Mouse (Mus musculus) heart, adult 2 months (tissue): Measurements from ENCODE around the gene Tpt1. TPM values are rescaled to one million over a fixed set of nuclear protein-coding genes. Genes with fewer than 3 reads are reported as not detected.

ENCODE experiments used
- DNase-seq, 2 experiments: peaks; one replicate each; pipeline ENCODE4 v3.0.0; 2021
- H3K27ac ChIP-seq: fragments of 200-600 bp; 2 replicates; pipeline ENCODE4 v1.8.1; 2022
- H3K27me3 ChIP-seq: fragments of 200-500 bp; 2 replicates; pipeline ENCODE4 v1.6.1; 2012; ENCODE audit warnings: mild to moderate bottlenecking, low read length, inconsistent platforms, mixed read lengths; ENCODE audit not compliant: control insufficient read depth, insufficient read depth
- H3K36me3 ChIP-seq: fragments of 200-500 bp; 2 replicates; pipeline ENCODE4 v1.6.1; 2012; ENCODE audit warnings: low read length, inconsistent platforms; ENCODE audit not compliant: control insufficient read depth, insufficient read depth
- H3K4me1 ChIP-seq: fragments of 200-500 bp; 2 replicates; pipeline ENCODE4 v1.6.1; 2011; ENCODE audit warnings: low read length; ENCODE audit not compliant: control insufficient read depth, insufficient read depth
- H3K4me3 ChIP-seq: fragments of 200-600 bp; 2 replicates; pipeline ENCODE4 v1.8.1; 2022
- H3K79me2 ChIP-seq: fragments of 200-500 bp; replicated peaks from 2 replicates; pipeline ENCODE4 v1.6.1; 2012; ENCODE audit warnings: mild to moderate bottlenecking, inconsistent platforms, low read length, moderate library complexity, mixed read lengths; ENCODE audit not compliant: control insufficient read depth, insufficient read depth
- H3K9ac ChIP-seq: fragments of 200-500 bp; 2 replicates; pipeline ENCODE4 v1.6.1; 2012; ENCODE audit warnings: low read depth, mild to moderate bottlenecking, control low read depth, inconsistent platforms, low read length, mixed read lengths
- CTCF ChIP-seq: fragments of 200-600 bp; IDR thresholded peaks from 2 replicates; pipeline ENCODE4 v1.8.1; 2022; ENCODE audit warnings: antibody characterized with exemption, mild to moderate bottlenecking, moderate library complexity
- EP300 ChIP-seq: fragments of 200-500 bp; IDR thresholded peaks from 2 replicates; pipeline ENCODE4 v1.6.1; 2011; ENCODE audit warnings: low read depth, low read length, control low read depth; ENCODE audit not compliant: insufficient read depth
- POLR2A ChIP-seq: fragments of 200-500 bp; IDR thresholded peaks from 2 replicates; pipeline ENCODE4 v1.6.1; 2011; ENCODE audit warnings: mild to moderate bottlenecking, low read depth, low read length, control low read depth; ENCODE audit not compliant: insufficient read depth
- WGBS: fragments of 180-500 bp; shearing (Covaris S2); methylation state at CpG from one replicate; pipeline ENCODE4 v1.1.7; 2018; 5-methylcytosine and 5-hydroxymethylcytosine counted together
- intact Hi-C: fragments of 180-260 bp; cut with DNase I; formaldehyde crosslinking; loops from one replicate; pipeline ENCODE4 v1.15.1; 2025
- long read RNA-seq: library from polyadenylated mRNA; stranded (forward); transcript quantifications from one replicate; pipeline ENCODE4 v2.0.0, GENCODE M21; 2021
- polyA plus RNA-seq: library from polyadenylated mRNA; depleted of rRNA; stranded (reverse); fragments of >200 nt; gene quantifications from 2 replicates; pipeline ENCODE4 v1.2.3, GENCODE M21; 2012; rRNA removed
- total RNA-seq, 2 experiments: library from RNA; stranded (reverse); gene quantifications; 2 replicates each; pipeline ENCODE4 v1.2.3; 2021

Gene Tpt1
- total RNA-seq (1,000 to 10,000 TPM; 2,957 to 3,343 TPM), polyA plus RNA-seq (1,003 and 1,026 TPM in 2 replicates)
- long read RNA-seq, transcript Tpt1-201 (6 exons, 1,169 nt), result major isoform, 437 of 449 reads
- long read RNA-seq, partial matches to known transcripts, result 8 of 449 reads
- long read RNA-seq, other reads (novel, unspliced or antisense), result 4 of 449 reads

DNA sequence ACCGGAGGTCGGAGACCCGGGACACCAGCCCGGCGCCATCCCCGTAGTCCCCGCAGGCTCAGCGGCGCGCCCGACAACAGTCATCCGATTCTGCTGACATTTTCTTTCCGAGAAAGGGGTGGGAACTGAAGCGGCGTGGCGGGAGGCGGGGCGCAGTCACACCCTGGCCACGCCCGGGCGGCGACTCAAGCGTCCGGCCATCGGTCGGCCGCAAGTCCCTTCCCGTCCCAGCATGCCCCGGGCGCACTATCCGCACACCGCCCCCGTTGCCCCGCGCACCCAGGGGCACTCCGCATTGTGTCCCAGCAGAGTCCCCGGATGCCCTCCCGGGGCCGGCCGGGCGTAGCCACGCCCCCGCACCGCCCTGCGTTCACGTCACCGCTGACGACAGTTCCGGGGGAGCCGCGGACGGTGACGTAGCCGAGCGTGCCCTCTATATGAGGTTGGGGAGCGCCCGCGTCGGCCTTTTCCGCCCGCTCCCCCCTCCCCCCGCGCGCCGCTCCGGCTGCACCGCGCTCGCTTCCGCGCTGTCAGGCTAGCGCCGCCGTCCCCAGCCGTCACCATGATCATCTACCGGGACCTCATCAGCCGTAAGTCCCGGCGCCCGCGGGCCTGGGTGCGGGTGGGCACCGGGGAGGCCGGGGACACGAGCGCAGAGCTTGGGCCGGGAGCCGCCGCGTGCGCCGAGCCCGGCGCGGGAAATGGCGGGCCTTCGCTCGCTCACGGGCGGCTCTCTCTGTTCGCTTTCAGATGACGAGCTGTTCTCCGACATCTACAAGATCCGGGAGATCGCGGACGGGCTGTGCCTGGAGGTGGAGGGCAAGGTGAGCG, at the start of gene Tpt1:
Tpt1 (plus strand) TSS at position 227 of the 831 bp plus-strand sequence.
- H3K27me3 ChIP-seq, result no peaks in the 10 kb centered on the region
- DNase-seq, result peak; percentile 100
- H3K4me1 ChIP-seq, result peaks cover 6% of the 10 kb centered on the region
- under 1% methylated on average over 106 of the region's 108 CpGs for WGBS
- TF ChIP-seq EP300 (peak; percentile 65), CTCF (no peak), POLR2A (peak; percentile 75)
- peak within 1 kb of the TSS; percentile 94 for H3K9ac ChIP-seq
- intact Hi-C loops, result loop anchor here (1.0 kb wide), 2 partner anchors 10 to 18 kb away; no protein-coding TSS in a partner anchor
- H3K36me3 ChIP-seq, result peaks cover 32% of the 10 kb centered on the region
- H3K27ac ChIP-seq, result peak within 1 kb of the TSS; percentile 100
- no peaks in the 10 kb centered on the region for H3K79me2 ChIP-seq
- H3K4me3 ChIP-seq, result peak within 1 kb of the TSS; percentile 70

DNA sequence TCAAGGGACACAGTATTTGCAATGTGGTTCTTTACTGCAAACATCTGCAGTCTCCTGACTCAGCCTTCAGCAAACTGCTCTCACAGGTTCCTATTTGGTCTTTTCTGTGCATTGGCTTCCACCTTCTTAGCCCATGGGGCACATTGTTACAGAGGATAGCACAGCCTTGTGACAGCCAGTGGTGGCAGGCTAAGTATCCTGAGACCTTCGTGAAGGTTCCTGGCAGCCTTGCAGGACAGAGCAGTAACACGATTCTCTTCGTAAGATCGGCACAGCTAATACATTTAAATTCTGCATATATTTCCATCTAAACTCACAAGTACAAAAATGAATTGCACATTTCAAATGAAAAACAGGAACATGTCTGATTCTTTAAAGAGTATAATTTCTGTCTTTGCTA, 49.0 kb upstream of the Tpt1 start:
- intact Hi-C loops, result no loop called here
- no peak overlapping the region for H3K4me3 ChIP-seq
- WGBS, result 85% methylated on average over 4 of the region's 4 CpGs

DNA sequence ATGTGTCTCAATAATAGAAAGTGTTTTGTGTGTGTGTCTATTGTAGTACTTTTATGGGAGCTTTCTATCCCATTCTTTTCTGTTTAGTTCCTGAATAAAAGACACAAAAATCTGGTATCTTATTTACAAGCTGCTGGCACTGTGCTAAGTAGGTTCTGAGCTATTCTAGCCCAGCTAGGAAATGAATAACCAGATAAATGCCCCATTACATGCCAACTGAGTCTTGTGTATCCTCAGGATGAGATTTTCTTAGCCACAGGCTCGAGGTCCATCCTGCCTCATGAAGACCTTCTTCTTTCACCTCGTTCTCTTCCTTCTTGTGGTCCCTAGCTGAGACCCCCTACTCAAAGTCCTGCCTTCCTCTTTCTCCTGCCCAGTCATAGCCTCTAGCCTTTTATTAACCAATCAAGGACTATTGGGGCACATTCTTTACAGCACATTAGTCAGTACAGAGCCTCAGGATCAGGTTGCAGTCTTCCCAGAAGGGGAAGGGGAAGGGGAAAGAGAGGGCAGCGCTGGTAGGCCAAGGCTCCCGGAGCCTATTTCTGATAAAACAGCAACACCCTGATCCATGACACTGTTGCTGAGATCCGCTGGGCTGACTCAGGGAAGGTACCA, 47.0 kb upstream of the Tpt1 start:
- intact Hi-C loops, result no loop called here
- 57% methylated on average over 5 of the region's 5 CpGs for WGBS
- no peaks in the 10 kb centered on the region for H3K4me1 ChIP-seq
- no peak overlapping the region for H3K27ac ChIP-seq
- H3K79me2 ChIP-seq, result no peaks in the 10 kb centered on the region
- H3K9ac ChIP-seq, result no peak overlapping the region
- no peaks in the 10 kb centered on the region for H3K36me3 ChIP-seq
- H3K27me3 ChIP-seq, result no peaks in the 10 kb centered on the region
- no peak for DNase-seq
- TF ChIP-seq CTCF (no peak), POLR2A (no peak), EP300 (no peak)
- H3K4me3 ChIP-seq, result no peak overlapping the region

More for the DNA sequence above, 49.0 kb upstream of the Tpt1 start:
- Histone ChIP-seq H3K36me3 (no peaks in the 10 kb centered on the region), H3K27me3 (no peaks in the 10 kb centered on the region), H3K9ac (no peak overlapping the region), H3K79me2 (no peaks in the 10 kb centered on the region), H3K4me1 (peaks cover 1% of the 10 kb centered on the region), H3K27ac (no peak overlapping the region)
- TF ChIP-seq CTCF (no peak), EP300 (no peak)
- no peak for DNase-seq

DNA sequence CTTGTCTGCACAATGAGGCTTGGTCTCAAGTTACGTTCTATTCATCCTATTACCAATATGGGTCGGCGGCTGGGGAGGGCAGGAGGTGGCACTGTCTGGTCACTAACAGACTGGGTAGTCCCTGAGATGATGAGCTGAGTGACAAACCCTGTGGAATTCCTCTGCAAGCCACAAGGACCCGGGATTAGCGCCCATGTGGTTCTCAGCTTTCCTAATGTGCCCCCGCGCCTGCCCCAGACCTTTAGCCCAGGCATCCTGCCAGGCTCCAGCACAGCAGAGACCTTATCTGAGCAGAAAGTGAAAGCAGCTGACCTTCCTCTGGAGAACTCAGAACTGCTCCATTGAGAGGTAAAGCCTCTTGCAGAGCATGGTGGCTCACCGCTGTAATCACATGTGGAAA, 37.1 kb upstream of the Tpt1 start:
- Histone ChIP-seq H3K27me3 (no peaks in the 10 kb centered on the region), H3K27ac (peak overlapping the region; percentile 1; the same call in 1 of the 2 replicates), H3K4me3 (0 out of 2 replicates have a peak overlapping the region, but pooled peaks have one; percentile 9), H3K9ac (no peak overlapping the region), H3K4me1 (peaks cover 2% of the 10 kb centered on the region), H3K79me2 (no peaks in the 10 kb centered on the region), H3K36me3 (no peaks in the 10 kb centered on the region)
- peak; percentile 38 for TF ChIP-seq CTCF
- no peak for TF ChIP-seq EP300
- 28% methylated on average over 8 of the region's 8 CpGs for WGBS
- peak; percentile 69 to 77 for DNase-seq
- intact Hi-C loops, result no loop called here

DNA sequence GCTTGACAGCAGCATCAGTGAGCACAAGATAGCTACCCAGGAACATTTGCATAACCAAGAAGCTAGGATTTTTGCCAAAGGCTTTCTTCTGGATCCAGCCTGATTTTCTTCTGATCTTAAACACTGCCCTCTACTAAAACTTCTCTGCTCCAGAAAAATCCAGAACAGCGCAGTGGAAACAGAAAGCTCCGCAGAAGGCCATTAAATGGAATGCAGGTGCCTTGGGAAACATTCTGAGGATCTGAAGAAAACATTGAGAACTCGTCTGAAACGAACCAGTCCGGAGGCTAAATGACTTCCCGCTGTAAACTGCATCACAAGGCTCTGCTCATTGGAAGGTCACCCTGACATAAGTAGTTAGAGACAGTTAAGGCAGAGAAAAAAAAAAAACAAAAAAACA, 35.0 kb upstream of the Tpt1 start:
- Histone ChIP-seq H3K4me1 (no peaks in the 10 kb centered on the region), H3K27ac (no peak overlapping the region), H3K36me3 (no peaks in the 10 kb centered on the region), H3K27me3 (no peaks in the 10 kb centered on the region), H3K79me2 (no peaks in the 10 kb centered on the region), H3K9ac (no peak overlapping the region), H3K4me3 (no peak overlapping the region)
- intact Hi-C loops, result no loop called here
- WGBS, result 88% methylated on average over 6 of the region's 6 CpGs
- no peak for DNase-seq
- TF ChIP-seq EP300 (no peak), CTCF (no peak), POLR2A (no peak)

DNA sequence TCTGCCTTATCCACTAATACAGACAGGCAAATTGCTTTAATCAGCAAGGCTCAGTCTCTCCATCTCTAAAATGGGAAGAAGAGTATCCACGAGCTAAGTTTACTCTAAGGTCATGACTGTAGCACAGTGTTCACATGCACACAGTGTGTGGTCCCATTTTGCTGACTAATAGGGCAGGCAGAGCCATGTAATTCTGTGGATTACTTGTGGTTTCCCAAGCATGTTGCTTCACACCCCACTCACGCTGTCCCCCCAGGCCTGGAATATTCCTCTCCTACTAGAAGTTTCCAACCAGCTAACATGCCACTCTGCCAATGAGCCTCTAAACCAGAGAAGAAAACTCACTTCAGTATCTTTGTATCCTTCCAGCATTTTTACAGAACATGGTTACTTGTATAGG, 26.4 kb upstream of the Tpt1 start:
- Histone ChIP-seq H3K27ac (no peak overlapping the region), H3K9ac (no peak overlapping the region), H3K4me3 (no peak overlapping the region), H3K79me2 (no peaks in the 10 kb centered on the region), H3K27me3 (no peaks in the 10 kb centered on the region), H3K4me1 (no peaks in the 10 kb centered on the region), H3K36me3 (no peaks in the 10 kb centered on the region)
- DNase-seq, result no peak
- 89% methylated on average over 2 of the region's 2 CpGs for WGBS
- intact Hi-C loops, result no loop called here
- TF ChIP-seq CTCF (no peak), EP300 (no peak), POLR2A (no peak)
